Mouse (Mus musculus) liver, embryonic 16.5 days (tissue): ENCODE results near the gene Cst11. TPM values are rescaled to one million over a fixed set of nuclear protein-coding genes. Genes with fewer than 3 reads are reported as not detected.

Experiments
- ATAC-seq: fragments of 200-750 bp; cut with Nextera tagmentation; 2 replicates; pipeline ENCODE4 v1.8.0; 2017; ENCODE audit warnings: low read depth, mild to moderate bottlenecking, moderate number of reproducible peaks, moderate library complexity
- H3K27ac ChIP-seq: fragments of 300-500 bp; sonication (generic); 2 replicates; pipeline ENCODE4 v1.5.1; 2014; ENCODE audit warnings: mild to moderate bottlenecking, low read length
- H3K27me3 ChIP-seq: fragments of 300-500 bp; sonication (generic); 2 replicates; pipeline ENCODE4 v1.6.1; 2014; ENCODE audit warnings: low read depth, low read length, mixed read lengths; ENCODE audit not compliant: control insufficient read depth, insufficient read depth
- H3K36me3 ChIP-seq: fragments of 300-500 bp; sonication (generic); 2 replicates; pipeline ENCODE4 v1.6.1; 2014; ENCODE audit warnings: mild to moderate bottlenecking; ENCODE audit not compliant: control insufficient read depth, insufficient read depth
- H3K4me1 ChIP-seq: fragments of 300-500 bp; sonication (generic); 2 replicates; pipeline ENCODE4 v1.6.1; 2014; ENCODE audit warnings: low read depth, low read length, mixed read lengths; ENCODE audit not compliant: control insufficient read depth
- H3K4me2 ChIP-seq: fragments of 300-500 bp; sonication (generic); 2 replicates; pipeline ENCODE4 v1.6.1; 2014; ENCODE audit warnings: low read depth, low read length, mixed read lengths
- H3K4me3 ChIP-seq: fragments of 300-500 bp; sonication (generic); 2 replicates; pipeline ENCODE4 v1.5.1; 2014; ENCODE audit warnings: low read depth, mild to moderate bottlenecking, low read length
- H3K9ac ChIP-seq: fragments of 300-500 bp; sonication (generic); 2 replicates; pipeline ENCODE4 v1.6.1; 2014; ENCODE audit warnings: low read depth, low read length
- H3K9me3 ChIP-seq: fragments of 300-500 bp; sonication (generic); replicated peaks from 2 replicates; pipeline ENCODE4 v1.6.1; 2016; ENCODE audit warnings: low read length; ENCODE audit not compliant: control insufficient read depth
- WGBS: fragments of 180-500 bp; shearing (Covaris S2); extraction: QIAGEN DNeasy Blood & Tissue Kit; methylation state at CpG from one replicate; pipeline ENCODE4 v1.1.7; 2014; ENCODE audit not compliant: insufficient replicate concordance; 5-methylcytosine and 5-hydroxymethylcytosine counted together
- polyA plus RNA-seq: library from polyadenylated mRNA; unstranded; fragments of >200 nt; fragmentation: Nextera tagmentation; extraction: Ambion mirVana; gene quantifications from 2 replicates; pipeline ENCODE4 v1.2.1, GENCODE M21; 2015

Gene Cst11
- polyA plus RNA-seq, 1 experiment from 2014 or later: not detected

- no peaks in the 10 kb centered on the region for H3K36me3 ChIP-seq
- peak; percentile 47 for ATAC-seq
- peak overlapping the region; percentile 33 for H3K4me3 ChIP-seq
- no peaks in the 10 kb centered on the region for H3K9me3 ChIP-seq
- H3K27ac ChIP-seq: no peak overlapping the region
- no peaks in the 10 kb centered on the region for H3K4me1 ChIP-seq
- H3K4me2 ChIP-seq: peak overlapping the region; percentile 54
- WGBS: 11% methylated on average over 15 of the region's 15 CpGs
- no peak overlapping the region for H3K9ac ChIP-seq
- no peaks in the 10 kb centered on the region for H3K27me3 ChIP-seq
These were observed 19.1 kb downstream of the Cst11 start for GRCm38 (mm10) chr2:148751893-148752813.

GRCm38 (mm10) chr2:148750058-148750457, 21.2 kb downstream of the Cst11 start, which contains the start of gene Cstl1:
TSS of gene Cstl1 (plus strand) at chr2:148750358.
- Histone ChIP-seq H3K9me3 (no peaks in the 10 kb centered on the region), H3K4me3 (no peak within 1 kb of the TSS), H3K4me2 (no peak within 1 kb of the TSS), H3K9ac (no peak within 1 kb of the TSS), H3K36me3 (no peaks in the 10 kb centered on the region), H3K27me3 (no peaks in the 10 kb centered on the region), H3K4me1 (no peaks in the 10 kb centered on the region), H3K27ac (no peak within 1 kb of the TSS)
- 63% methylated on average over 1 of the region's 1 CpGs for whole genome bisulfite sequencing
- ATAC-seq: no peak

DNA sequence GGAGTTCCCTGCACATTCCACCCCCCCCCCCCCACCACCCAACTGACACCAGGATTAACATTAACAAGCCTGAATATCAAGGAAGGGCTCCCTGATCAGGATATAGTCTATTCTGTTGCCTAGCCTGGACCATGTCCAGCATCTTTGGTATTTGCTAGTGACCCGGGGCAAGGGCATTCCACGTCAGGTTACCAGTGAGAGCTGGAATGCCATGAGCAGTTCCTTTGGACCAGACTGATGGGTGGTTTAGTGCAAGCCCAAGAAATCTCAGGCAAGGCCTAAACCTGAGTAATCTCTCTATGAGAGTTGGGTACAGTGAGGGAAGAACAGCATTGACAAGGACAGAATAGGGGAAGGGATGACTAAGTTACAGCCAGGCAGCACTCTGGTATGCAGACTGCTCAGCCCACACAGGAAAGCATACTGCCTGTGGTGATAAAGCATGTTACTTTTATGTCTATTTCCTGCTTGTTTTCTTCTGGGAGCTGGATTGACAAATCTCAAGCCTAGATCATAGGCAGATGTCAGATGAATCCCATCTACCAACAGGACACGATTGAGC, 27.4 kb downstream of the Cst11 start:
- Histone ChIP-seq H3K27me3 (no peaks in the 10 kb centered on the region), H3K4me2 (no peak overlapping the region), H3K27ac (no peak overlapping the region), H3K4me3 (no peak overlapping the region), H3K4me1 (no peaks in the 10 kb centered on the region), H3K9ac (no peak overlapping the region), H3K9me3 (no peaks in the 10 kb centered on the region), H3K36me3 (no peaks in the 10 kb centered on the region)
- ATAC-seq: no peak
- WGBS: 58% methylated on average over 3 of the region's 3 CpGs

DNA sequence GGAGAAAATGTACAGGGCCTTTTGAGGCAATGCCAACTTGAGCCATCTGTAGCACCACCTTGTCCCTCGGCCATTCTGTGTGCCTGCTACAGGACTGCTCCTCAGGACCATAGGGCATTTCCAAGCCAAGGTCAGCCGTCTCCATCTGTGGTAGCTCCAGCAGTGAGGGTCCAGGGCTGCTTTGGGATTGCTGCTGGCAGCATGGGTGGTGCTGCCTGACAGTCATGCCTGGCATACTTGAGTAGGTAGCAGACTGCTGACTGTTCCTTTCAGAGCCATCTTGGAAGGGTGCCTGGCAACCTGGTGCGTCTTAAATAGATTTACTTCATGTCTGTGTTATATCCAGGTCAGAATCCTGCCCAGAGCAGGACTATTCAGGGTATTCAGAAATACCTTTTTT, 28.3 kb downstream of the Cst11 start:
- H3K4me1 ChIP-seq: no peaks in the 10 kb centered on the region
- no peaks in the 10 kb centered on the region for H3K36me3 ChIP-seq
- WGBS: 55% methylated on average over 3 of the region's 3 CpGs
- no peak overlapping the region for H3K4me3 ChIP-seq
- H3K4me2 ChIP-seq: no peak overlapping the region
- no peaks in the 10 kb centered on the region for H3K27me3 ChIP-seq
- no peak overlapping the region for H3K27ac ChIP-seq
- H3K9ac ChIP-seq: no peak overlapping the region
- ATAC-seq: no peak
- no peaks in the 10 kb centered on the region for H3K9me3 ChIP-seq

GRCm38 (mm10) chr2:148732327-148733000, 38.8 kb downstream of the Cst11 start, which contains the start of gene Napb:
TSS of gene Napb (minus strand) at chr2:148732467.
- 6% methylated on average over 18 of the region's 18 CpGs for WGBS
- Histone ChIP-seq H3K27ac (no peak within 1 kb of the TSS), H3K9me3 (no peaks in the 10 kb centered on the region), H3K4me1 (no peaks in the 10 kb centered on the region), H3K36me3 (no peaks in the 10 kb centered on the region), H3K9ac (peak within 1 kb of the TSS; percentile 58), H3K4me3 (peak within 1 kb of the TSS; percentile 69), H3K27me3 (no peaks in the 10 kb centered on the region), H3K4me2 (peak within 1 kb of the TSS; percentile 73)
- ATAC-seq: peak; percentile 97

GRCm38 (mm10) chr2:148731614-148732326, 39.5 kb downstream of the Cst11 start:
- H3K4me1 ChIP-seq: no peaks in the 10 kb centered on the region
- 3% methylated on average over 35 of the region's 35 CpGs for WGBS
- no peaks in the 10 kb centered on the region for H3K27me3 ChIP-seq
- no peaks in the 10 kb centered on the region for H3K9me3 ChIP-seq
- no peaks in the 10 kb centered on the region for H3K36me3 ChIP-seq
- H3K9ac ChIP-seq: peak overlapping the region; percentile 58
- peak overlapping the region; percentile 69 for H3K4me3 ChIP-seq
- peak overlapping the region; percentile 73 for H3K4me2 ChIP-seq
- H3K27ac ChIP-seq: no peak overlapping the region
- ATAC-seq: peak; percentile 28

DNA sequence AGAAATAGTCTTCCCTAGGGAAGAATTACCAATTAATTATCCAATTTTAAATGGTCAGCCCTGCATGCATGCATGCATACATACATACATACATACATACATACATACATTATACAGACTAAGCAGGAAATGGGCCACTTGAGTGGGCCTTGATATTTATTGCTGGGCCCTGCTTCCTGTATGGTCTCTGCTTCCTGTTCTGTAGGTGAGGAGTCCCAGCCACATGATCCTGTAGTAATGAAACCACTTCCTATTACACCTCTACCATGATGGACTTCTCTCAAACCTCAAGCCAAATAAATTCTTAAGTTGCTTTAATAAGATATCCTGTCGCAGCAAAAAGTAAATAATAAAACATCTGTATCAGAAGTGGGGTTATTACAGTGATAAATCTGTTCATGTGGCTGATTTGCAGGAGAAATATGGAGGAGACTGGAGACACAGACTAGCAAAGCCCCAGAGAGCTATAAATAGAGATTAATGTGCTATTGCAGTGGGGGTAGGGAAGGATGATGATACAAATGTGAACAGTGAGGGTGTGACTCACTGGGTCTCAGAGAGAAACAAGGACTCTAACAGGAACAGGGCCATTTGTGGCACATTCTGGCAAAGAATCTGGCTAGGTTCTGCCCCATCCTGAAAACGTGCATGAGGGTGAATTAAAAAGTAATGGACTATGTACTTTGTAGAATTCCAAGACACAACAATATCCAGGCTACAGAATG, 51.9 kb downstream of the Cst11 start:
- Histone ChIP-seq H3K9me3 (no peaks in the 10 kb centered on the region), H3K36me3 (no peaks in the 10 kb centered on the region), H3K27ac (no peak overlapping the region), H3K4me3 (no peak overlapping the region), H3K4me2 (no peak overlapping the region), H3K27me3 (no peaks in the 10 kb centered on the region), H3K9ac (no peak overlapping the region), H3K4me1 (no peaks in the 10 kb centered on the region)
- no peak for ATAC-seq
- whole genome bisulfite sequencing: 29% methylated on average over 2 of the region's 2 CpGs
